Comparison of ENCODE assay signal across 16 mouse cellular contexts in genomic region chr16:78531957-78532605, GRCm38 (mm10). TPM values are rescaled to one million over a fixed set of nuclear protein-coding genes. Genes with fewer than 3 reads are reported as not detected.
DNase-seq lines count a peak whose midpoint lies in the region; ATAC-seq and TF ChIP-seq lines count a peak whose summit lies in the region.
"Had no signal": no experiment of that assay in that cellular context is flagged by ENCODE, and none has a peak within 500 bp of the region (broad histone marks: within the 10 kb centered on the region; RNA-seq: fewer than 3 reads in every experiment).

No protein-coding gene starts in this region.

- no peak for TF ChIP-seq CTCF in embryonic fibroblast, embryonic 13.5 days (IDR thresholded peaks at IDR 0.05; ENCODE audit: borderline replicate concordance, insufficient read depth, low read length)

- ATAC-seq in neutrophil, adult 5-6 weeks (ENCODE audit: extremely low read depth, insufficient number of reproducible peaks, low FRiP score, poor library complexity, severe bottlenecking) = peak; percentile 47; the same call in 1 of the 2 replicates

- H3K27ac ChIP-seq in embryonic fibroblast, embryonic 13.5 days (ENCODE audit: insufficient read depth, low read length) = peak overlapping the region; percentile 91
- H3K27ac ChIP-seq: heart, embryonic 10.5 days; limb, embryonic 12.5 days; midbrain, embryonic 12.5 days; neural tube, embryonic 15.5 days had no signal

- peak; percentile 16 for DNase-seq in embryo, embryonic 11 days
- no peak for DNase-seq in embryo, embryonic 9.5 days (ENCODE audit: extremely low spot score)
- peak; percentile 63 for DNase-seq in thymus, postnatal 0 days (ENCODE audit: low spot score)
- no peak for DNase-seq in thymus, adult 18-20 months
- DNase-seq in cerebellum, adult 11 months = no peak
- DNase-seq in urinary bladder, adult 18-20 months (ENCODE audit: low spot score in 2 of 2) = no peak
- DNase-seq: adrenal gland, postnatal 36 days; B cell, adult 2 months; cerebellum, adult 9-10 months; lung, adult 2 months had no signal

- no peak for TF ChIP-seq POLR2A in embryonic fibroblast, embryonic 13.5 days (IDR thresholded peaks at IDR 0.05; ENCODE audit: low read depth, low read length)

- H3K4me1 ChIP-seq in embryonic fibroblast, embryonic 13.5 days (ENCODE audit: control insufficient read depth, insufficient read depth, low read length) = peaks cover 12% of the 10 kb centered on the region; the same call in 1 of the 2 replicates
- H3K4me1 ChIP-seq: neural tube, embryonic 15.5 days had no signal

- no peak overlapping the region for H3K4me3 ChIP-seq in embryonic fibroblast, embryonic 13.5 days (ENCODE audit: insufficient read depth, low read length)
- H3K4me3 ChIP-seq: heart, embryonic 10.5 days; limb, embryonic 12.5 days; midbrain, embryonic 12.5 days; neural tube, embryonic 15.5 days had no signal

RNA-seq across cellular contexts. Expression of gene D16Ertd472e, which starts 44.4 kb away (rescaled TPM):
- polyA plus RNA-seq in thymus, postnatal 0 days (2015; fragmentation: Nextera tagmentation; extraction: Ambion mirVana) = 54.1 and 63.7 TPM in 2 replicates
- polyA plus RNA-seq in embryonic fibroblast, embryonic 13.5 days (2011; ENCODE audit: insufficient read length, low read depth, missing spikeins) = 11.9 and 18.8 TPM in 2 replicates
- total RNA-seq in neutrophil, adult 5-6 weeks (2017) = 23.6 and 24.4 TPM in 2 replicates

Comparison
In these comparisons a context has a peak if more than half of its experiments do, and no peak if none do; other contexts are left out.
1. DNase-seq: peak in embryo, embryonic 11 days (single experiment) and thymus, postnatal 0 days (single experiment); none in embryo, embryonic 9.5 days (single experiment), thymus, adult 18-20 months (0 of 2), cerebellum, adult 11 months (single experiment) and urinary bladder, adult 18-20 months (0 of 2).